In the genomic region with DNA sequence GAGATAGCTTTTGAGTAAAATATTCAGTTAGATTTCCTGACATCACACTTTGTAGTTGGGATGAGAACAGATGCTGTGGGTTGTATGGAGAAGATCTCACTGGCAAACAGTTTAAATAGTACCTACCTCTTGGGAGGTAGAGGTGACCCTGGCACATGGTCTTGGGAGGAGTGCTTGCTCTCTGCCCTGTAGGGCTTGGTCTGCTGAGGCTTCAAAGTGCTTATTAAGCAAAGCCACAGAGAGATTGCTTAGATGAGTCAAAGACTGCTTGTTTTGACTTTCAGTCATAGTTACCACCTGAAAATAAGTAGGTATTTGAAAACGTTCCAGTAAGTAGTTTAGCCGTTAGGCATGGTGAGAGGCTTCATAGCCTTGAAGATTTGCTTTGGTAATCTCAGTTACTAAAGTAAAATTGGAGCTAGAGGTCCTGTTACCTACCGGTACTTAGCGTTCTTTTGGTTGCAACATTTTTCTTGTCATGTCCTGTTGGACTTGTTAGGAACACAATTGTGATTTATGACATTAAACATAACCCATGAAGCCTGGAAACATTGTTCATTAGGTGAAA, we compare ENCODE assay signal across 19 mouse cellular contexts. TPM values are rescaled to one million over a fixed set of nuclear protein-coding genes. Genes with fewer than 3 reads are reported as not detected.
DNase-seq lines count a peak whose midpoint lies in the region; ATAC-seq and TF ChIP-seq lines count a peak whose summit lies in the region.
"Had no signal": no experiment of that assay in that cellular context is flagged by ENCODE, and none has a peak within 500 bp of the region (broad histone marks: within the 10 kb centered on the region; RNA-seq: fewer than 3 reads in every experiment).

No protein-coding gene starts in this region.

- H3K4me3 ChIP-seq in kidney, embryonic 15.5 days (replicated peaks): no peak overlapping the region
- H3K4me3 ChIP-seq in CH12.LX (replicated peaks in 1 of 3; ENCODE audit: low read depth in 2 of 3, low read length in 2 of 3, poor library complexity in 1 of 3): peak overlapping the region in 2 of 3 experiments; percentile 35
- H3K4me3 ChIP-seq in forebrain, embryonic 10.5 days: no peak overlapping the region
- no peak overlapping the region for H3K4me3 ChIP-seq in hindbrain, embryonic 12.5 days
- H3K4me3 ChIP-seq: heart, embryonic 12.5 days; hindbrain, embryonic 15.5 days; limb, embryonic 12.5 days; midbrain, embryonic 13.5 days; neural tube, embryonic 13.5 days had no signal

- peaks cover 82% of the 10 kb centered on the region for H3K79me2 ChIP-seq in CH12.LX (replicated peaks; ENCODE audit: control insufficient read depth, extremely low read depth, insufficient read depth, poor library complexity, severe bottlenecking)

- in situ Hi-C loops in CH12.LX (cut with MboI; ENCODE audit: low pct_ligation_motif_present, low pct_unique_long_range_greater_than_20kb, low sequenced_read_pairs): no loop called here

- peaks cover 66% of the 10 kb centered on the region for H3K36me3 ChIP-seq in kidney, embryonic 15.5 days
- H3K36me3 ChIP-seq in CH12.LX (replicated peaks in 1 of 2; ENCODE audit: control insufficient read depth in 1 of 2, insufficient read depth in 1 of 2, low read length in 1 of 2): peaks cover 45 to 68% of the 10 kb centered on the region in 2 experiments
- H3K36me3 ChIP-seq in forebrain, embryonic 10.5 days (replicated peaks): peaks cover 74% of the 10 kb centered on the region
- H3K36me3 ChIP-seq in hindbrain, embryonic 12.5 days: peaks cover 25% of the 10 kb centered on the region

- DNase-seq in kidney, adult 18-20 months: peak; percentile 34
- no peak for DNase-seq in CH12.LX (ENCODE audit: extremely low read depth)
- peak; percentile 96 for DNase-seq in gonadal fat pad, adult 2 months (ENCODE audit: low read depth)
- DNase-seq in kidney, postnatal 36 days: peak; percentile 55 to 78
- no peak for DNase-seq in forebrain, embryonic 10.5 days (ENCODE audit: extremely low spot score, low spot score)
- no peak for DNase-seq in left cerebral cortex, postnatal 10 days (ENCODE audit: extremely low spot score in 1 of 2, low spot score in 2 of 2)
- DNase-seq: adrenal gland, adult 8-10 months; cerebellum, adult 9-11 months; heart, adult 11 months; lung, adult 2 months; right cerebral cortex, adult 18-20 months had no signal

- no peak for TF ChIP-seq RAD21 in CH12.LX (IDR thresholded peaks at IDR 0.05; ENCODE audit: low read depth, low read length)

- H3K27ac ChIP-seq in kidney, embryonic 15.5 days: no peak overlapping the region
- H3K27ac ChIP-seq in CH12.LX (ENCODE audit: insufficient read depth, low read depth): no peak overlapping the region
- H3K27ac ChIP-seq in forebrain, embryonic 10.5 days: no peak overlapping the region
- no peak overlapping the region for H3K27ac ChIP-seq in hindbrain, embryonic 12.5 days
- H3K27ac ChIP-seq: hindbrain, embryonic 15.5 days; limb, embryonic 12.5 days; midbrain, embryonic 13.5 days; neural tube, embryonic 13.5 days; stomach, postnatal 0 days had no signal

- dilution Hi-C loops in CH12.LX (cut with MboI; ENCODE audit: extremely low pct_ligation_motif_present, extremely low pct_unique_long_range_greater_than_20kb, low sequenced_read_pairs): no loop called here

- no peak for ATAC-seq in kidney, embryonic 15.5 days (replicated peaks; ENCODE audit: low FRiP score)
- ATAC-seq in hindbrain, embryonic 12.5 days (ENCODE audit: low FRiP score): no peak
- ATAC-seq: midbrain, embryonic 13.5 days had no signal

- intact Hi-C loops in left cerebral cortex, postnatal 10 days (cut with DNase I): loop anchor here (5.0 kb wide), 1 partner anchor 37 kb away; a partner anchor contains a TSS

- no peaks in the 10 kb centered on the region for H3K9me3 ChIP-seq in kidney, embryonic 15.5 days (replicated peaks)
- no peaks in the 10 kb centered on the region for H3K9me3 ChIP-seq in CH12.LX (replicated peaks; ENCODE audit: low read length)
- H3K9me3 ChIP-seq in forebrain, embryonic 10.5 days: no peaks in the 10 kb centered on the region
- H3K9me3 ChIP-seq in hindbrain, embryonic 12.5 days (replicated peaks): no peaks in the 10 kb centered on the region
- H3K9me3 ChIP-seq: heart, embryonic 12.5 days; hindbrain, embryonic 15.5 days; limb, embryonic 12.5 days; midbrain, embryonic 13.5 days; neural tube, embryonic 13.5 days had no signal

- TF ChIP-seq EP300 in CH12.LX (IDR thresholded peaks at IDR 0.05; ENCODE audit: low read length): no peak

- H3K4me2 ChIP-seq in kidney, embryonic 15.5 days: no peak overlapping the region
- H3K4me2 ChIP-seq in CH12.LX (ENCODE audit: insufficient read depth, low read depth, poor library complexity, severe bottlenecking): peak overlapping the region; percentile 88
- no peak overlapping the region for H3K4me2 ChIP-seq in hindbrain, embryonic 12.5 days (replicated peaks)
- H3K4me2 ChIP-seq: heart, embryonic 12.5 days; hindbrain, embryonic 15.5 days; limb, embryonic 12.5 days; midbrain, embryonic 13.5 days; neural tube, embryonic 13.5 days had no signal

- H3K27me3 ChIP-seq in kidney, embryonic 15.5 days: no peaks in the 10 kb centered on the region
- H3K27me3 ChIP-seq in CH12.LX (replicated peaks): no peaks in the 10 kb centered on the region
- no peaks in the 10 kb centered on the region for H3K27me3 ChIP-seq in forebrain, embryonic 10.5 days (ENCODE audit: poor library complexity, severe bottlenecking)
- H3K27me3 ChIP-seq in hindbrain, embryonic 12.5 days: no peaks in the 10 kb centered on the region
- H3K27me3 ChIP-seq: heart, embryonic 12.5 days; hindbrain, embryonic 15.5 days; limb, embryonic 12.5 days; midbrain, embryonic 13.5 days; neural tube, embryonic 13.5 days had no signal

- WGBS in kidney, embryonic 15.5 days: 87% methylated on average over 4 of the region's 4 CpGs
- WGBS in forebrain, embryonic 10.5 days: 94% methylated on average over 4 of the region's 4 CpGs
- WGBS in hindbrain, embryonic 12.5 days: 96% methylated on average over 4 of the region's 4 CpGs

- TF ChIP-seq CTCF in CH12.LX (conservative IDR thresholded peaks at IDR 0.05 in 1 of 2, IDR thresholded peaks at IDR 0.05 in 1 of 2; ENCODE audit: low read depth in 2 of 2, low read length in 2 of 2): no peak

- TF ChIP-seq POLR2A in CH12.LX (IDR thresholded peaks at IDR 0.05; ENCODE audit: low read depth, low read length): no peak; the same call in 1 of the 2 replicates

- H3K4me1 ChIP-seq in kidney, embryonic 15.5 days: peaks cover 36% of the 10 kb centered on the region
- H3K4me1 ChIP-seq in CH12.LX (ENCODE audit: control insufficient read depth in 1 of 2, insufficient read depth in 2 of 2): peaks cover 7 to 47% of the 10 kb centered on the region in 2 experiments; a peak in 3 of 4 replicates
- H3K4me1 ChIP-seq in forebrain, embryonic 10.5 days: peaks cover 22% of the 10 kb centered on the region
- H3K4me1 ChIP-seq in hindbrain, embryonic 12.5 days: peaks cover 15% of the 10 kb centered on the region

- no peak overlapping the region for H3K9ac ChIP-seq in kidney, embryonic 15.5 days
- H3K9ac ChIP-seq in CH12.LX (ENCODE audit: insufficient read depth, low read depth): peak overlapping the region; percentile 42; the same call in 1 of the 2 replicates
- H3K9ac ChIP-seq in hindbrain, embryonic 12.5 days: no peak overlapping the region
- H3K9ac ChIP-seq: heart, embryonic 12.5 days; hindbrain, embryonic 15.5 days; limb, embryonic 12.5 days; midbrain, embryonic 13.5 days; neural tube, embryonic 13.5 days had no signal

RNA-seq across cellular contexts. Expression of a gene that starts 4.0 kb away (rescaled TPM):
- polyA plus RNA-seq in kidney, embryonic 15.5 days (2015; fragmentation: Nextera tagmentation; extraction: Ambion mirVana): 1,497 and 1,602 TPM in 2 replicates
- total RNA-seq in CH12.LX (2012; rRNA removed) (269 and 378 TPM in 2 replicates), CH12.LX (2014; rRNA removed) (1,274 and 1,469 TPM in 2 replicates)
- polyA plus RNA-seq in CH12.LX (2012; ENCODE audit: insufficient read length, low read depth): 934 and 1,078 TPM in 2 replicates
- 253 and 263 TPM in 2 replicates for polyA plus RNA-seq in gonadal fat pad, adult 2 months (2012; rRNA removed)
- 1,457 and 1,472 TPM in 2 replicates for polyA plus RNA-seq in forebrain, embryonic 10.5 days (2016; fragmentation: Nextera tagmentation; extraction: Ambion mirVana)
- 100 to 1,000 TPM; 173 to 197 TPM for total RNA-seq in left cerebral cortex, postnatal 10 days (2021)
- 731 and 767 TPM in 2 replicates for polyA plus RNA-seq in hindbrain, embryonic 12.5 days (2016; fragmentation: Nextera tagmentation; extraction: Ambion mirVana)

RNA-seq across cellular contexts. Expression of a gene that starts 18.8 kb away (rescaled TPM):
- polyA plus RNA-seq in kidney, embryonic 15.5 days (2015; fragmentation: Nextera tagmentation; extraction: Ambion mirVana): 27.2 and 27.9 TPM in 2 replicates
- total RNA-seq in CH12.LX (2012; rRNA removed) (10.0 and 10.5 TPM in 2 replicates), CH12.LX (2014; rRNA removed) (28.2 and 32.1 TPM in 2 replicates)
- polyA plus RNA-seq in CH12.LX (2012; ENCODE audit: insufficient read length, low read depth): 15.4 and 15.5 TPM in 2 replicates
- 21.9 and 22.1 TPM in 2 replicates for polyA plus RNA-seq in gonadal fat pad, adult 2 months (2012; rRNA removed)
- polyA plus RNA-seq in forebrain, embryonic 10.5 days (2016; fragmentation: Nextera tagmentation; extraction: Ambion mirVana): 45.6 and 47.3 TPM in 2 replicates
- 10 to 100 TPM; 15.4 to 16.8 TPM for total RNA-seq in left cerebral cortex, postnatal 10 days (2021)
- polyA plus RNA-seq in hindbrain, embryonic 12.5 days (2016; fragmentation: Nextera tagmentation; extraction: Ambion mirVana): 26.0 and 26.2 TPM in 2 replicates

RNA-seq across cellular contexts. Expression of a gene that starts 18.9 kb away (rescaled TPM):
- 30.3 and 31.7 TPM in 2 replicates for polyA plus RNA-seq in kidney, embryonic 15.5 days (2015; fragmentation: Nextera tagmentation; extraction: Ambion mirVana)
- 15.3 and 19.9 TPM in 2 replicates for total RNA-seq in CH12.LX (2012; rRNA removed)
- total RNA-seq in CH12.LX (2014; rRNA removed): 18.1 and 20.2 TPM in 2 replicates
- 27.6 and 27.9 TPM in 2 replicates for polyA plus RNA-seq in CH12.LX (2012; ENCODE audit: insufficient read length, low read depth)
- polyA plus RNA-seq in gonadal fat pad, adult 2 months (2012; rRNA removed): 21.3 and 25.8 TPM in 2 replicates
- polyA plus RNA-seq in forebrain, embryonic 10.5 days (2016; fragmentation: Nextera tagmentation; extraction: Ambion mirVana): 31.5 and 37.0 TPM in 2 replicates
- total RNA-seq in left cerebral cortex, postnatal 10 days (2021): 1 to 10 TPM; 3.2 to 3.3 TPM
- 22.4 and 23.6 TPM in 2 replicates for polyA plus RNA-seq in hindbrain, embryonic 12.5 days (2016; fragmentation: Nextera tagmentation; extraction: Ambion mirVana)

RNA-seq across cellular contexts. Expression of a gene that starts 31.4 kb away (rescaled TPM):
- polyA plus RNA-seq in kidney, embryonic 15.5 days (2015; fragmentation: Nextera tagmentation; extraction: Ambion mirVana): 7.6 and 7.7 TPM in 2 replicates
- total RNA-seq in CH12.LX (2012; rRNA removed) (5.6 and 7.0 TPM in 2 replicates), CH12.LX (2014; rRNA removed) (5.4 and 5.8 TPM in 2 replicates)
- 3.5 and 4.8 TPM in 2 replicates for polyA plus RNA-seq in CH12.LX (2012; ENCODE audit: insufficient read length, low read depth)
- 12.7 and 12.8 TPM in 2 replicates for polyA plus RNA-seq in gonadal fat pad, adult 2 months (2012; rRNA removed)
- polyA plus RNA-seq in forebrain, embryonic 10.5 days (2016; fragmentation: Nextera tagmentation; extraction: Ambion mirVana): 9.0 and 9.4 TPM in 2 replicates
- 1 to 10 TPM; 1.9 to 2.6 TPM for total RNA-seq in left cerebral cortex, postnatal 10 days (2021)
- polyA plus RNA-seq in hindbrain, embryonic 12.5 days (2016; fragmentation: Nextera tagmentation; extraction: Ambion mirVana): 6.9 and 7.4 TPM in 2 replicates

RNA-seq across cellular contexts. Expression of a gene that starts 37.9 kb away (rescaled TPM):
- 721 and 765 TPM in 2 replicates for polyA plus RNA-seq in kidney, embryonic 15.5 days (2015; fragmentation: Nextera tagmentation; extraction: Ambion mirVana)
- total RNA-seq in CH12.LX (2012; rRNA removed) (347 and 373 TPM in 2 replicates), CH12.LX (2014; rRNA removed) (517 and 533 TPM in 2 replicates)
- 450 and 470 TPM in 2 replicates for polyA plus RNA-seq in CH12.LX (2012; ENCODE audit: insufficient read length, low read depth)
- 1,043 and 1,056 TPM in 2 replicates for polyA plus RNA-seq in gonadal fat pad, adult 2 months (2012; rRNA removed)
- polyA plus RNA-seq in forebrain, embryonic 10.5 days (2016; fragmentation: Nextera tagmentation; extraction: Ambion mirVana): 534 and 550 TPM in 2 replicates
- total RNA-seq in left cerebral cortex, postnatal 10 days (2021): 100 to 1,000 TPM; 594 to 625 TPM
- polyA plus RNA-seq in hindbrain, embryonic 12.5 days (2016; fragmentation: Nextera tagmentation; extraction: Ambion mirVana): 566 and 569 TPM in 2 replicates

Comparison
In these comparisons a context has a peak if more than half of its experiments do, and no peak if none do; other contexts are left out.
1. DNase-seq: peak in kidney, adult 18-20 months (single experiment), gonadal fat pad, adult 2 months (single experiment) and kidney, postnatal 36 days (2 of 2); none in CH12.LX (single experiment), forebrain, embryonic 10.5 days (single experiment) and left cerebral cortex, postnatal 10 days (0 of 2).
2. H3K4me3 ChIP-seq: peak in CH12.LX (2 of 3); none in kidney, embryonic 15.5 days (single experiment), forebrain, embryonic 10.5 days (single experiment) and hindbrain, embryonic 12.5 days (single experiment).